Mouse (Mus musculus) urinary bladder, postnatal 14 days (tissue): Measurements from ENCODE around the gene Dnase2a.

Experiments used
- DNase-seq: peaks from one replicate; pipeline ENCODE4 v3.0.0; 2021; ENCODE audit warnings: low spot score

The Dnase2a gene

GRCm38 (mm10) chr8:84908421-84909161 lies at the start of gene Dnase2a:
Gene Dnase2a, plus strand, starts transcription at chr8:84908560.
- DNase-seq = peak; percentile 97

DNA sequence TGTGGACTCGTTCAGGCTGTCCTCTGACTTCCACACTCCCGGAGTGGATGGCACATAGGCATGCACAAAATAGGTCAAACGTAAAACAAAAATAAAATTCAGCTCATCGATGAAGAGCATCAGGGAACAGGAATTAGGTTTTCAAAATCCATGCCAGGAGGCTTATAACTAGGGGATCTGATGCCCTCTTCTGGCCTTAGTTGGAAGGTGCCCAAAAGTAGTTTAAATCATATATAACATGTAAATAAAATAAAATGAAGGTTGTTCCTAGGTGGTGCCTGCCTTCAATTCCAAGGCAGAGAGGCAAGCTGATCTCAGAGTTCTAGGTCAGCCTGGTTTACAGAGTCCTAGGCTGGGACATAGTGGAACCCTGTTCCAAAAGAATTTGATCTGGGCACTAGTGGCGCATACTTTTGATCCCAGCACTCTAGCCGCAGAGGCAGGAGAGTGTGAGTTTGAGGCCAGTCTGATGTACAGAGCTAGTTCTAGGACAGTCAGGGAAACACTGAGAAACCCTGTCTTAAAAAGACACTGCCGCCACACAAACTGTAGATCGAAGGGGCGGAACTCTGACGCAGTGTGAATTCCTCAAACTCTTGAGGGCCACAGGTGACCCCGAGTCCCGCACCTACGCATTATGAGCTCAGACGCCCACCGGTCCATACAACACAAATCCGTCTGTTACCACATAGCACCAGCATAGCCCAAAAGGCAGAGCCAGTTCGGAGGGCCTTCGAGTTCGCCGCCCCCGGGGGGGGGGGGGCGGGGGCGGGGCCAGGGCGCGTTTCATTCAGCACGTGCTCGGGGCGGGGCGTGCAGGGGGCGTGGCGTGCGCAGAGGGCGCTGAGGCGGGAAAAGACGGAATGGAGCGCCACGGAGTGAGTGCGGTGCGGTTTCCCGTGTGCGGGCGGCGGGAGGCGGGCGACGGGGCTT lies 36.7 kb upstream of the Dnase2a start, which contains the start of gene Syce2:
Syce2 (plus strand) TSS at position 736 of the 933 bp plus-strand sequence.
- DNase-seq = peak; percentile 87

- peak; percentile 38 for DNase-seq
These were observed 35.9 kb upstream of the Dnase2a start for GRCm38 (mm10) chr8:84872309-84872965.

DNA sequence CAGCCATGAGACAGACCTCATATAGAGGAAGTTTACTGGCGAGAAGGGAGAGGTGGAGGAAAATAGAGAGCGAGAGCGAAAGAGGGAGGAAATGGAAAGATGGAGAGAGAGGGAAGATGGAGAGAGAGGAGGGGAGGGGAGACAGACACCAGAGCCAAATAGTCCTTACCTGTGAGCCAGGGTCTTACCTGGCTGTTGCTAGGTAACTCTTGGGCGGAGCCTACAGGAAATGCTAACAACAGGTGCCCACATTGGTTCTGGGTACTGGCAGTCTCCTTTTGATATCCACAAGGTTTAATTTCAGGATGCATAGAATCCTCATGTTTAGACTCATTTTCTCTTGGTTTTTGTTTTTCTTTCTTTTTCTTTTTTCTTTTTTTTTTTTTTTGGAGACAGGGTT lies 35.3 kb upstream of the Dnase2a start:
- DNase-seq = no peak

DNA sequence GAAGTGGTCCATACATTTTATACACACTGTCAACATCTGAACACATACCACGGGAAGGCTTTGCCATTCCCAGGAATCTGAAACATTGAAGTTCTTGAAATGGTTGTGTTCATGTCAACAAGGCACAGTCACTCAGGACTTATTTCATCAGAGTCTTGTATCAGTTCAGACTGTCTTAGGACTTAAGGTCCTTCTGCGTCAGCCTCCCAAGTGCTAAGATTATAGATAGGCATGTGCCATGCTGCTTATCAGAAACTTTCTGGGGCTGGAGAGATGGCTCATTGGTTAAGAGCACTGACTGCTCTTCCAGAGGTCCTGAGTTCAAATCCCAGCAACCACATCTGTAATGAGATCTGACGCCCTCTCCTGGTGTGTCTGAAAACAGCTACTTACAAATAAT lies 34.0 kb upstream of the Dnase2a start:
- DNase-seq = no peak

- no peak for DNase-seq
These were observed 30.9 kb upstream of the Dnase2a start for GRCm38 (mm10) chr8:84877297-84878035.

DNA sequence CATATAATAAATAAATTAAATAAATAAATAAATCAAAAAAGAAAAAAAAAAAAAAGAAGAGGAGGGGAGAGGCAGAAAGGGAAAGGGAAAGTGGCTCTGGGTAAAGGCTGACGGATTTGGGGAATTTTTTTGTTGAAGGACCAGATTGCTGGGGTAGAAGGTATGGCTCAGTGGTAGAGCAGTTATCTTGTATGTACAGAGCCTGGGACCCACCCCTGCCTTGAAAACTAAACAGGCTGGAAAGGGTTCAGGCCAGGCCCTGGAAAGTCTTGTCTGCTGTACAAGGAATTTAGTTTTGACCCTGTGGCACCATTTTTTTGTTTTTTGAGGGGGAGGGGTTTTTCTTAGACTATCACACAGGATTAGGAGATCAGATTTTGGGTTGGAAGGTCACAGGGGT lies 29.4 kb upstream of the Dnase2a start:
- DNase-seq = no peak

DNA sequence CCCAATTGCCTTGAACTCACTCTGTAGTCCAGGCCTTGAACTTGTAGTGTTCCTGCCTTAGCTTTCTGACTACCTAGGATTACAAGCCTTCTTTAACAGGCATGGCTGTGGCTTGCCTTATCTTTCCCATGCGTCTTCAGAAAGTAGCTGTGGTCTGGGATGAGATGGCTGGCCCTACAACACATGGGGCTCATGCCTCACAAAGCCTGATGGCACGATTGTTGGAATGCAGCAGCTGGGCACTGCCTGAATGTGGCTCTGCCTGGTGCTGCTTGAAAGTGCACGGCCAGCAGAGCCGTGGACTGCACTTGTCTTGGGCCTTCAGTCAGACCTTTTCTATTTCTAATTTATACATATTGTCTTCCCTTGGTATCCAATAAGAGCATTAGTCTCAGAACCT lies 23.6 kb upstream of the Dnase2a start:
- no peak for DNase-seq

- DNase-seq = no peak
These were observed 20.1 kb upstream of the Dnase2a start for GRCm38 (mm10) chr8:84888280-84888679.

DNA sequence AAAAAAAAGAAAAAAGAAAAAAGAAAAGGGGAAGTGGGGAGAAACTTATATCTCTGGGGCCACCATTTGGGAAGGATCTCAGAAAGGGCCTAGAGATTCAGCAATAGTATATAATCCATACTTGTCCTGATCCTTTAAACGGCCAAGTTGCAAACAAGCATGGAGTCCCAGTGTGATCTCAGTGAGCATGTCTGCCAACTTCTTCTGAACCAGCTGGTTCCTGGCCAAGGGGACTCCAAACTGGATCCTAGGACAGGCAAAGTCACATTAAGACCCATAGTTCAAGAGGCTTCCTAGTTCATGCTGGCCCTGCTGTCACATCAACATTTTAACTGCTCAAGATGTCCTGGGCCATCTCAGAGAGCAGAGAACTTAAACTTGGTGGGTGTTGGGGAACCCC lies 19.2 kb upstream of the Dnase2a start:
- DNase-seq = no peak

DNA sequence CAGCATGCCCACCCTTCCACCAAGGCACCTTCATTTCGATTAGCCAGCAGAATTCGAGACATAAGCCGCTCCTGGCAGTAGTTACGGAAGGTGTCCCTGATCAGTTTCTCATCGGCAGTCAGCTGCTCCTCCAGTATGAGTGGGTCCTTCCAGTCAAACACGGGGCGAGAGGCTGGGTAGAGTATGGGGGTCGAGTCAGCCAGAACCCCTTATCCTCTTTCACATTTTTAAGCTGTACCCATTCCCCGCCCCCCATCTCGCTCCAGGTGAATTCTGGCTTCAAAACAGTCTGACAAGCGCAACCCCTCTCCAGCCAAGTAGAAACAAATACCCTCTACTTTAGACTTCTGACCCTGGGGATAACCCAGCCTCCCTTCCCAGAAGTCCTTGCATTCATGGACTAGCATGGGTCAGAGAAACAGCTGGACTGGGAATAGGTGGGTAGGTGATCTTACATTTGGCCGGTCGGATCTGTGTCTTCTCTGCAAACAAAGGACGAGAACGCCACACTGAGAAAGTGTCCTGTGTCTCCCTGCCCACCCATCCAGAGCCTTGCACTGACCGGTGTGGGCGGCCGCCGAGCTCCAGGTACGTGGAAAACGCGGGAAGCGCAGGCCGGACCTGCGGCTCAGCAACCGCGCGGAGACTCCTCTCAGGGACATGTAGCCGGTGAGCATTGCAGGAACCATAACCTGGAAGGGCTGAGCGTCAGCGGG lies 15.2 kb upstream of the Dnase2a start:
- DNase-seq = no peak

- peak; percentile 92 for DNase-seq
These were observed 14.6 kb upstream of the Dnase2a start, which contains the start of gene Gcdh for GRCm38 (mm10) chr8:84893709-84894134. Gene Gcdh, minus strand, starts transcription at chr8:84893921.

GRCm38 (mm10) chr8:84895963-84896362 lies 12.4 kb upstream of the Dnase2a start:
- DNase-seq = no peak

- no peak for DNase-seq
These were observed 7.3 kb upstream of the Dnase2a start for GRCm38 (mm10) chr8:84901071-84901470.

DNA sequence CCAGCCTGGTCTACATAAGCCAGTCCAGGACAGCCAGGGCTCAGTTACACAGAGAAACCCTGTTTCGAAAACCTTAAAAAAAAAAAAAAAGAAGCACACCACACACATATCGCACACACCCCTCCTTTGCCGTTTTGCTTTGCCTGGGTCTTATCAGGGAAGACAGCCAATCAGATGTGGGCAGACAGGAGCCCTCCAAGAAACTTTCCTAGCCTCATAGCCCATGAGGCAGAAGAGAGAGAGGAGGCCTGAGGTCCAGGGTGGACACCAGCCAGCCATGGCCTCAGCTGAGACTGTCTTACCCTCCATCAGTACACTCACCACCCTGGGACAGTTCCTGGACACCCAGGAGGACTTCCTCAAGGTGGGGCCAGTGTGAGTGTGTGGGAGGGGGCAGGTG lies 6.6 kb upstream of the Dnase2a start, which contains the start of gene Klf1:
Klf1 (plus strand) TSS at position 177 of the 400 bp plus-strand sequence.
- DNase-seq = no peak

GRCm38 (mm10) chr8:84902367-84902919 lies 5.9 kb upstream of the Dnase2a start:
- no peak for DNase-seq

DNA sequence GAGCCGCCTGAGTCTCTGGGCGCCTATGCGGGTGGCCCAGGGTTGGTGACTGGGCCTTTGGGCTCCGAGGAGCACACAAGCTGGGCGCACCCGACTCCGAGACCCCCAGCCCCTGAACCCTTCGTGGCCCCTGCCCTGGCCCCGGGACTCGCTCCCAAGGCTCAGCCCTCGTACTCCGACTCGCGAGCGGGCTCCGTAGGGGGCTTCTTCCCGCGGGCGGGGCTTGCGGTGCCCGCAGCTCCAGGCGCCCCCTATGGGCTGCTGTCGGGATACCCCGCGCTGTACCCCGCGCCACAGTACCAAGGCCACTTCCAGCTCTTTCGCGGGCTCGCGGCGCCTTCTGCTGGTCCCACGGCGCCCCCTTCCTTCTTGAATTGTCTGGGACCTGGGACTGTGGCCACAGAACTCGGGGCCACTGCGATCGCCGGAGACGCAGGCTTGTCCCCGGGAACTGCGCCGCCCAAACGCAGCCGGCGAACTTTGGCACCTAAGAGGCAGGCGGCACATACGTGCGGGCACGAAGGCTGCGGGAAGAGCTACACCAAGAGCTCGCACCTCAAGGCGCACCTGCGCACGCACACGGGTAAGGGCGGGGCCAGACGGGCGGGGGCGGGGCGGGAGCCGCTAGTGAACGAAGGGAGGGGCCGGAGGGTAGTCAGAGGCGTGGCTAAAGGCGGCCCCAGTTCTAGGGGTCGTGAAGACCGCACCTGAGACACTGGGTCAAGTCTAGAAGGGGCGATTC lies 5.3 kb upstream of the Dnase2a start:
- DNase-seq = peak; percentile 94

DNA sequence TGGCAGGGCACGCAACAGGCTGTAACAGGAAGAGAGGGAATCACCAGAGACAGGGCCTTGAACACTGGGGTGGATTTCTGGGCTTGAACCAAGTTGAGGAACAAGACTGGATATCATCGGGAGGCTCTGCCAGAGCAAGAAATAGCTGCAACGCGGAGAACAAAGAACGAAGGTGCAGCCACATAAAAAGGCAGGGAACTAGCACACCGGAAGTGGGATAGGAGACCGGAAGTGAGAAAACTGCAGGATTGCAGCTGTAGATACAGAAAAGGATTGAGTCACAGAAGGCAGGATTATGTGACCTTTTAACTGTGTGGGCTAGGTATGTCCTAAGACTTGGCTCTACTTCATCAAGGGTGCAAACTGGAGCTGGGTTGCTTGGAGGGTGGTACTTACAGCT lies 4.0 kb upstream of the Dnase2a start:
- no peak for DNase-seq

DNA sequence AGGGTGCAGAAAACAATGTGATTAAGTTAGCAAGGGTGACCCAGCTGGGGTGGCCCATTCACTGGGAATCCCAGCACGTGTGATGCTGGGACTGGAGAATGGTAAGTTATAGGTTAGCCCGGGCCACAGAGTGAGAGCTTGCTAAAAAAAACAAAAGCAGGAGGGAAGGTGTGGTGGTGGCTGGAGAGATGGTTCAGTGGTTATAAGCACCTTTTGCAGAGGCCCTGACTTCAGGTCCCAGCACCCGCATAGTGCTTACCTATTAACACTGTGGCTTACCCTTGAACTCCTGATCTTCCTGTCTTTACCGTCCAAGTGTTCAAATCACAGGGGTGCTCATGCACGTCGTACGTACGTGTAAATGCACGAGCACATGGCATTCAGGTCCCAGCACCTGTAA lies 1.3 kb upstream of the Dnase2a start:
- DNase-seq = no peak

DNA sequence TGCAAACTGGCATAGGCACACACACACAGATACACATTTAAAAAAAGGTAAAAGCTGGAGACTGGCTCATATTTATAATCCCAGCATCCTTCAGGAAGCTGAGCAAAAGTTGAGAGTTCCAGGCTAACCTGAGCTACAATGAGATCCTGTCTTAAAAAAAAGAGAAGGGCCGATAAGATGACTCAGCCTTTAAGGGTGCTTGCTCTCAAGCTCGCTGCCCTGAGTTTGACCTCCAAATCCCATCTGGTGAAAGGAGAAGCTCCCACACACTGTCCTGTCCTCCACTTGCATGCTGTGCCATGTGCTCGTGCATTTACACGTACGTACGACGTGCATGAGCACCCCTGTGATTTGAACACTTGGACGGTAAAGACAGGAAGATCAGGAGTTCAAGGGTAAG lies 867 bp upstream of the Dnase2a start:
- DNase-seq = no peak
